In genomic region chr9:65550079-65550831, GRCm38 (mm10) we compare ENCODE assay signal across 8 mouse cellular contexts. TPM values are rescaled to one million over a fixed set of nuclear protein-coding genes. Genes with fewer than 3 reads are reported as not detected.
DNase-seq lines count a peak whose midpoint lies in the region; ATAC-seq lines count a peak whose summit lies in the region.
"Had no signal": no experiment of that assay in that cellular context is flagged by ENCODE, and none has a peak within 500 bp of the region (broad histone marks: within the 10 kb centered on the region; RNA-seq: fewer than 3 reads in every experiment).

No protein-coding gene starts in this region.

- 10% methylated on average over 7 of the region's 7 CpGs for WGBS in lung, embryonic 16.5 days
- WGBS in hindbrain, embryonic 12.5 days, result 15% methylated on average over 7 of the region's 7 CpGs

- no peak overlapping the region for H3K4me2 ChIP-seq in lung, embryonic 16.5 days (ENCODE audit: low read depth, low read length)
- H3K4me2 ChIP-seq in hindbrain, embryonic 12.5 days (replicated peaks), result no peak overlapping the region

- no peaks in the 10 kb centered on the region for H3K9me3 ChIP-seq in lung, embryonic 16.5 days (ENCODE audit: control insufficient read depth, low read length)
- H3K9me3 ChIP-seq in hindbrain, embryonic 12.5 days (replicated peaks), result no peaks in the 10 kb centered on the region

- H3K27me3 ChIP-seq in lung, embryonic 16.5 days (ENCODE audit: control insufficient read depth, insufficient read depth, low read depth, low read length), result no peaks in the 10 kb centered on the region
- H3K27me3 ChIP-seq in hindbrain, embryonic 12.5 days, result no peaks in the 10 kb centered on the region

- peak overlapping the region; percentile 47 for H3K9ac ChIP-seq in lung, embryonic 16.5 days (ENCODE audit: low read length)
- H3K9ac ChIP-seq in hindbrain, embryonic 12.5 days, result no peak overlapping the region

- ATAC-seq in lung, embryonic 16.5 days (ENCODE audit: low read depth), result no peak; the same call in 1 of the 2 replicates
- no peak for ATAC-seq in hindbrain, embryonic 12.5 days (ENCODE audit: low FRiP score)

- peak overlapping the region; percentile 98 for H3K27ac ChIP-seq in lung, embryonic 16.5 days (ENCODE audit: low read length)
- H3K27ac ChIP-seq in hindbrain, embryonic 12.5 days, result peak overlapping the region; percentile 66

- DNase-seq in lung, postnatal 14 days, result no peak
- peak; percentile 18 for DNase-seq in R1 (ENCODE audit: low read depth, low spot score)
- DNase-seq in naive thymus-derived CD4-positive, alpha-beta T cell, adult 2 months (ENCODE audit: low read depth), result peak; percentile 44
- DNase-seq in gastrocnemius, postnatal 4 days (ENCODE audit: low spot score in 2 of 2), result no peak
- DNase-seq in right cerebral cortex, adult 2 months (ENCODE audit: low spot score in 2 of 2), result no peak

- H3K36me3 ChIP-seq in lung, embryonic 16.5 days (ENCODE audit: control insufficient read depth, insufficient read depth, low read length), result no peaks in the 10 kb centered on the region; the same call in 1 of the 2 replicates
- no peaks in the 10 kb centered on the region for H3K36me3 ChIP-seq in hindbrain, embryonic 12.5 days

- H3K4me1 ChIP-seq in lung, embryonic 16.5 days (replicated peaks; ENCODE audit: control insufficient read depth, insufficient read depth, low read length), result peaks cover 35% of the 10 kb centered on the region
- H3K4me1 ChIP-seq in hindbrain, embryonic 12.5 days, result peaks cover 47% of the 10 kb centered on the region

- H3K4me3 ChIP-seq in lung, embryonic 16.5 days (ENCODE audit: low read length), result no peak overlapping the region
- H3K4me3 ChIP-seq in hindbrain, embryonic 12.5 days, result no peak overlapping the region

RNA-seq across cellular contexts. Expression of gene Plekho2, which starts 29.6 kb away (rescaled TPM):
- 23.6 and 24.4 TPM in 2 replicates for polyA plus RNA-seq in lung, embryonic 16.5 days (2015; fragmentation: Nextera tagmentation; extraction: Ambion mirVana)
- 12.4 and 14.1 TPM in 2 replicates for polyA plus RNA-seq in hindbrain, embryonic 12.5 days (2016; fragmentation: Nextera tagmentation; extraction: Ambion mirVana)
- total RNA-seq in gastrocnemius, postnatal 4 days (2021), result 10 to 100 TPM; 23.6 to 26.0 TPM

RNA-seq across cellular contexts. Expression of gene Ankdd1a, which starts 30.3 kb away (rescaled TPM):
- polyA plus RNA-seq in lung, embryonic 16.5 days (2015; fragmentation: Nextera tagmentation; extraction: Ambion mirVana), result not detected in 2 replicates
- polyA plus RNA-seq in hindbrain, embryonic 12.5 days (2016; fragmentation: Nextera tagmentation; extraction: Ambion mirVana), result 0.22 TPM in 1 of 2 replicates, not detected in the other
- total RNA-seq in gastrocnemius, postnatal 4 days (2021), result not detected
- total RNA-seq: common myeloid progenitor, adult 5-6 weeks had no signal

RNA-seq across cellular contexts. Expression of gene Pif1, which starts 36.7 kb away (rescaled TPM):
- 16.1 and 17.0 TPM in 2 replicates for polyA plus RNA-seq in lung, embryonic 16.5 days (2015; fragmentation: Nextera tagmentation; extraction: Ambion mirVana)
- 13.9 and 16.5 TPM in 2 replicates for polyA plus RNA-seq in hindbrain, embryonic 12.5 days (2016; fragmentation: Nextera tagmentation; extraction: Ambion mirVana)
- total RNA-seq in gastrocnemius, postnatal 4 days (2021), result 1 to 10 TPM; 3.0 TPM

Comparison
In these comparisons a context has a peak if more than half of its experiments do, and no peak if none do; other contexts are left out.
1. DNase-seq: peak in R1 (single experiment) and naive thymus-derived CD4-positive, alpha-beta T cell, adult 2 months (single experiment); none in lung, postnatal 14 days (single experiment), gastrocnemius, postnatal 4 days (0 of 2) and right cerebral cortex, adult 2 months (0 of 2).